Mouse (Mus musculus) monocyte, adult 2 months (primary cell): ENCODE results near the gene Bex1.

Source experiments
- DNase-seq, 2 experiments: peaks; one replicate each; pipeline ENCODE4 v3.0.0; 2022; ENCODE audit warnings: low spot score in 2 of 2, low read depth in 1 of 2

Gene Bex1

DNA sequence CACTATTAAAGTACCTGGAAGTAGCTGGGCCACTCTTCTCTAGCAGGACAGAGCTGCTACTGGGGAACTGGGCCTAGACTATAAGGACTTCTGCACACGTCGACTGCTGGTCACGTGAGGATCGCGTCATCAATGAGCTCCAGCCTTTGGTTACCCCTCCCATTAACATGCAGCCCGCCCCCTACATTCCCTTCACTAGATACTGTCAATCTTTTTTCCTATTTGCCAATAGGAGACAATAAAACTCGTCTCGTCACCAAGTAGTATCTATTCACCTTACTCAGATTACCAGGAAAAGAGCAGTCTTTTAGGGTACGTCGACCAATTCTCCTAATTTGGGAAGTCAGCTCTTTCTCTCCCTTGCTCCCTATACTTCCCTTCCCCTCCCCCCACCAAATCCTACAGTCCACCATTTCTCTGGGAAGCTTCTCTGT lies 43.2 kb downstream of the Bex1 start, which contains the start of gene Tceal8:
Gene Tceal8, minus strand, starts transcription at position 225 of the 434 bp plus-strand sequence.
- DNase-seq: peak; percentile 17 to 29

DNA sequence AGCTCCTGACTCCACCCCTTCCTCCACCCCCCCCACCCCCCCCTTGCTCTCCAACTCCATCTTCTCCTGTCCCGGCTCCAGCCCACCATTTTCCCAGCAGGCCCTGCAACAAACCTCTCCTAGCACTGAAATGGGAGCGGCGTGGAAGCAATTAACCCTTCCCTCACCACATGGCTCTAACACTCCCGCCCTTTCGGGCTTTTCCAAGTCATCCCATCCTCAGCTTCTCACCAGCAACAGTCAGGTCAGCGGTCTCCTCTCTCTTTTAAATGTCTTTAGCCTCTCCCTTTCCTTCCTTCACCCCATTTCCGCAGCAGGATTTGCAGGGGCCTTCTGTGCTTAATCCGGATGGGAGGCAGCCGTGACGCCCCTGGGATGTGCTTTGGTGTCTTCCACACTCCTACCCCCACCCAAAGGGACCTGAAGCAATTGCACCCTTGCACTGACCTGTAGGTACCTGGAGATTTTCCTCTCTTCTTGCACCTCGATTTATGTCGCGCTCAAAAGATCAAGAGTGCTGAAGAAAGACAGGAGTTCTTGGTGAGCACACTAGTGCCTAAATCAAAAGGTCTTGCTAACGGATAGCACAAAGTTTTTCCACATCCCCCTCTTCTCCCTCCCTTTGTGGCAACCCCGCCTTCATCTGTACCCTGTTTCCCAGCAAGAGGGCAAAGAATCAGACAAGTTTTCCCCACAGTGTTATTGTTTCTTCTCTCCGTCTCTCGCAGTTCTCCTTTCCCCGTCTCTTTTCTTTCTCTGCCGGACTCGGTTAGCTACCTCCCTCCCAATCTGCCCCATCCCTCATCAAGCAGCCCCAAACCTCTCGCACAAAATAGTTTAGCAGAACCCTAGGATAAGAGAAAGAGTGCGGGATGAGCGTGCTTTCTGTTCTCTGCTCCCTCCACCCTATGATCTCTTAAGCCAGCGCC lies 43.9 kb downstream of the Bex1 start:
- no peak for DNase-seq

DNA sequence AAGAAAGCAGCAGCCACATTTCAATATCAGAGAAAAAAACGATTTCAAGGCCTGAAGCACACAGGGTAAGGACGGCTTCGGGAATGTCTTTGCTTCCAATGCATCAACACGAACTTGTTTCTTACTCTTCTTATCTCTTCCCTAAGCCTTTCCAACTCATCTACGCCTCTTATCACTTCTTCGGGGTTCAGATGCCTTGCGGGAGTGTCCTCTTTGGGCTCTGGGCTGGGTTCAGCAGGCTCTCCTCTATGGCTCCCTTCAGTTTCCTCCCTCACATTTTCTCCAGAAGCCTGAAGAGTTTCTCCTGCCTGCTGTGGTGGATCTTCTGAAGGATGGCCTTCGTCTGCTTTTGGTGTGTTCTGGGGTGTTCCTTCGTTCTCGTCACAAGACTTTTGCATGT lies 44.7 kb downstream of the Bex1 start:
- DNase-seq: no peak
